Mouse (Mus musculus) Patski (cell line): ENCODE measurements around the gene Lmnb2. TPM values are rescaled to one million over a fixed set of nuclear protein-coding genes. Genes with fewer than 3 reads are reported as not detected.
A peak's percentile ranks its signal among the peaks of the same experiment; 100 is the strongest.

Source experiments
- ATAC-seq: fragments of 100-300 bp; one replicate; pipeline ENCODE4 v1.8.0; 2021
- CTCF ChIA-PET: fragments of 350-600 bp; sonication (Branson Sonifier 250); formaldehyde crosslinking; loops from one replicate; lab custom pipeline; 2022; ENCODE audit warnings: inconsistent platforms; lab: Charles Lee
- POLR2A ChIA-PET: fragments of 350-600 bp; sonication (Branson Sonifier 250); formaldehyde crosslinking; loops from one replicate; lab custom pipeline; 2022; ENCODE audit warnings: antibody characterized with exemption, inconsistent platforms; lab: Charles Lee
- DNase-seq: peaks from one replicate; pipeline ENCODE4 v3.0.0-alpha.2; 2011; ENCODE audit warnings: low read depth, low spot score
- H3K27me3 ChIP-seq: fragments of 371-371 bp; one replicate; pipeline ENCODE4 v1.5.1; 2021
- CTCF ChIP-seq: fragments of 100-300 bp; IDR thresholded peaks from one replicate; pipeline ENCODE4 v1.5.1; 2021
- in situ Hi-C: fragments of 300-500 bp; cut with MboI; formaldehyde crosslinking; loops from 3 replicates; pipeline ENCODE4 v1.11.1; 2018; ENCODE audit warnings: low pct_unique_long_range_greater_than_20kb, mixed read lengths
- polyA plus RNA-seq: library from polyadenylated mRNA; unstranded; gene quantifications from one replicate; pipeline ENCODE4 v1.2.3, GENCODE M21; 2021

Gene Lmnb2
- polyA plus RNA-seq, 1 experiment from 2014 or later: 24.7 TPM

- TF ChIP-seq CTCF: no peak
- POLR2A ChIA-PET: interaction anchor here (1.0 to 7.8 kb wide), 6 partner anchors 8 to 137 kb away, joined by 3 to 55 read pairs (median 4); partner anchors contain the start of gene Thop1
- ATAC-seq (no peak), DNase-seq (no peak)
- in situ Hi-C loops: no loop called here
- CTCF ChIA-PET: interaction anchor here (1.0 to 8.6 kb wide), 4 partner anchors 23 to 60 kb away, joined by 4 to 130 read pairs (median 7); no protein-coding TSS in a partner anchor
- H3K27me3 ChIP-seq: no peaks in the 10 kb centered on the region
These were observed 14.8 kb upstream of the Lmnb2 start for GRCm38 (mm10) chr10:80932700-80933420.

GRCm38 (mm10) chr10:80932206-80932605 is 14.2 kb upstream of the Lmnb2 start:
- no peak for ATAC-seq
- in situ Hi-C loops: no loop called here
- POLR2A ChIA-PET: interaction anchor here (1.0 to 7.8 kb wide), 5 partner anchors 8 to 138 kb away, joined by 3 to 55 read pairs (median 3); partner anchors contain the start of gene Thop1
- DNase-seq: no peak
- TF ChIP-seq CTCF: no peak
- H3K27me3 ChIP-seq: no peaks in the 10 kb centered on the region
- CTCF ChIA-PET: interaction anchor here (1.0 to 8.6 kb wide), 3 partner anchors 23 to 61 kb away, joined by 3 to 130 read pairs (median 4); no protein-coding TSS in a partner anchor

DNA sequence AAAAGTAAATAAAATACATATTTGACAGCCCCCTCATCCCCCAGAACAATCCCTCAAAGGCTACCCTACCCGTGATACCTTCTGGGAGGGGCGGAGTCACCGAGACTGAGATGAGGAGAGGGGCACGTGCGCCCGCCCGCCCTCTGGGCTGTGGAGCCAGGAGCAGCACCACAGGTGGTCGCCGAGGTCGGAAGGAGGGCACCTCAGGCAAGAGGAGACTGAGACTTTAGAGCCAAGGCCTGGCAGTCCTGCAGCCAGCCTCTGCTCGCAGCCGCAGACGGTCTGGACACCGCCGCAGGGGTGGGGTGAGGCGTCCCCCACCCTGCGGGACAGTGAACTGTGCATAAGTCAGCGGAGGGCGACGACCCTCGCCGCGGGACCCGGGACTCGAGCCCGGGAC is 13.7 kb upstream of the Lmnb2 start:
- in situ Hi-C loops: no loop called here
- DNase-seq (no peak), ATAC-seq (no peak)
- POLR2A ChIA-PET: interaction anchor here (1.0 to 7.8 kb wide), 4 partner anchors 9 to 138 kb away, joined by 3 to 55 read pairs (median 4); partner anchors contain the start of gene Thop1
- no peaks in the 10 kb centered on the region for H3K27me3 ChIP-seq
- CTCF ChIA-PET: interaction anchor here (1.0 to 8.6 kb wide), 4 partner anchors 9 to 61 kb away, joined by 3 to 130 read pairs (median 9); no protein-coding TSS in a partner anchor
- no peak for TF ChIP-seq CTCF

- in situ Hi-C loops: no loop called here
- no peak for DNase-seq
- CTCF ChIA-PET: interaction anchor here (1.2 to 8.6 kb wide), 4 partner anchors 9 to 62 kb away, joined by 3 to 130 read pairs (median 8); no protein-coding TSS in a partner anchor
- POLR2A ChIA-PET: interaction anchor here (1.5 to 7.8 kb wide), 4 partner anchors 19 to 63 kb away, joined by 6 to 55 read pairs (median 22); no protein-coding TSS in a partner anchor
- TF ChIP-seq CTCF: no peak
- no peaks in the 10 kb centered on the region for H3K27me3 ChIP-seq
- ATAC-seq: no peak
These were observed 13.2 kb upstream of the Lmnb2 start for GRCm38 (mm10) chr10:80931153-80931671.

GRCm38 (mm10) chr10:80930361-80931152 is 12.5 kb upstream of the Lmnb2 start:
- POLR2A ChIA-PET: interaction anchor here (0.9 to 7.8 kb wide), 8 partner anchors 9 to 64 kb away, joined by 3 to 55 read pairs (median 6); no protein-coding TSS in a partner anchor

DNA sequence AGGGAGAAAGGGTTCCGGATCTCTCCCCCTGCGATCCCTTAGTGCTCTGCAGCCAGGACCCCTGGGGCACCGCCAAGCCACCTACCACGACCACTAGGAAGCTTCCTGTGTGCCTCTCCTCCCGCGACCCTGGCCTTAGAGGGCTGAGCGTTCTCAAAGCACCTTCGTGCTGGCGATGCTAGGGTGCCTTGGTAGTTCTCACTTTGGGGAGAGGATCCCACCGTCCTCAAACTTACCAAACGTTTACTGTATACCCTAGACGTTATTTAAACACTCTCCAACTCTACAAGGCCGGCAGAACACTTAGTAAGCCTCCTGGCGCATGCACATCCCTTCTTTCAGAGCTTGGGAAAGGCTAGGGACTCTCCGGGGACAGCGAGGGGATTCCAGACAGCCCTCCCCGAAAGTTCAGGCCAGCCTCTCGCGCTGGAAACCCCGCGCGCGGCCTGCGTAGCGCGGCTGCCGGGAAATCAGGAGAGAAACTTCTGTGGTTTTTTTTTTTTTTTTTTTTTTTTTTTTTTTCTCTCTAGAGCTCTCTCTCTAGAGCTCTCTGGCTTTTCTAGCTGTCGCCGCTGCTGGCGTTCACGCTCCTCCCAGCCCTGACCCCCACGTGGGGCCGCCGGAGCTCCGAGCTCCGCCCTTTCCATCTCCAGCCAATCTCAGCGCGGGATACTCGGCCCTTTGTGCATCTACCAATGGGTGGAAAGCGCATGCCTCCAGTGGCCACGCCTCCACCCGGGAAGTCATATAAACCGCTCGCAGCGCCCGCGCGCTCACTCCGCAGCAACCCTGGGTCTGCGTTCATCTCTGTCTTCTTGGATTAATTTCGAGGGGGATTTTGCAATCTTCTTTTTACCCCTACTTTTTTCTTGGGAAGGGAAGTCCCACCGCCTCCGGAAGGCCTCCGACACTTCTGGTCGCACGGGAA is 11.5 kb upstream of the Lmnb2 start, which contains the start of gene Gadd45b:
TSS of gene Gadd45b (plus strand) at position 775 of the 928 bp plus-strand sequence.
- ChIA-PET POLR2A (interaction anchor here (0.7 to 7.8 kb wide), 10 partner anchors 10 to 65 kb away, joined by 3 to 55 read pairs (median 6); no protein-coding TSS in a partner anchor), CTCF (interaction anchor here (0.6 to 8.6 kb wide), 14 partner anchors 8 to 63 kb away, joined by 3 to 130 read pairs (median 6); no protein-coding TSS in a partner anchor)
- ATAC-seq (peak; percentile 57), DNase-seq (peak; percentile 94)
- no peaks in the 10 kb centered on the region for H3K27me3 ChIP-seq
- in situ Hi-C loops: loop anchor here (5.0 to 10.0 kb wide), 2 partner anchors 63 to 245 kb away; partner anchors contain the start of gene Eef2
- no peak for TF ChIP-seq CTCF

More at GRCm38 (mm10) chr10:80930361-80931152, 12.5 kb upstream of the Lmnb2 start:
- DNase-seq (no peak), ATAC-seq (no peak)
- CTCF ChIA-PET: interaction anchor here (1.0 to 8.6 kb wide), 8 partner anchors 10 to 62 kb away, joined by 3 to 130 read pairs (median 8); no protein-coding TSS in a partner anchor
- no peak for TF ChIP-seq CTCF
- no peaks in the 10 kb centered on the region for H3K27me3 ChIP-seq
- in situ Hi-C loops: no loop called here

DNA sequence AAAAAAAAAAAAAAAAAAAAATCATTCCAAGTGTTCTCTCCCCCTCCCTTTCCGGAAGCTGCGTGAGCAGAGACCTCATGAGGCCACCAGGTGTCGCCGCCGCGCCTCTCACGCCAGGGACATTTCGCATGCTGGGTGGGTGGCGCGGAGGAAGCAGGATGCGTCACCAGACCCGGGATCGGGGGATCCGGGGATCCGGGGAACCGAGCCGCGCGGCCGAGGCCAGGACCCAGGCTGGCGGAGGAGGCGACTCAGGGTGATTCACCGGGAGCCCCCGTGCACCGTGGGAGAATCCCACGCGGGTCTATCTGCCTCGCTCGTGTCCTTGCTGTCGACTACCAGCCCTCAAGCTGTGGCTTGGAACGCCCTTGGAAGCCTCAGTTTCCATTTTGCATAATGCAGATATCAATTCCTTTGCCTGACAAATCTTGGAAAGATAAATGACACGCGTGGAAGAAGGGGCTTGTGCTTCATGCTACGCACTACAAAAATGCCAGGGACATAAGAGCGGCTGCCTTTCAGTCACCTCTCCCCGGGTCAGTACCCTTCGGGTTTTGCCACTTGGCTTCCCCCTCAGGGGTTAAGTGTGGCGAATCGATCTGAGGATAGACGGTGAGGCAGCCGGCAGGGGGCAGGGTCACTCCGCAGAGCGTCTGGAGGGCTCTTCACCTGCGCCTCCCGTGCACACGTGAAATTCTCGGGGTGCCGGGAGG is 10.7 kb upstream of the Lmnb2 start:
- CTCF ChIA-PET: interaction anchor here (0.6 to 8.6 kb wide), 11 partner anchors 9 to 64 kb away, joined by 3 to 130 read pairs (median 5); no protein-coding TSS in a partner anchor
- POLR2A ChIA-PET: interaction anchor here (0.7 to 7.8 kb wide), 5 partner anchors 11 to 65 kb away, joined by 3 to 55 read pairs (median 20); no protein-coding TSS in a partner anchor
- peak; percentile 44 for ATAC-seq
- no peak for TF ChIP-seq CTCF
- no peak for DNase-seq
- no peaks in the 10 kb centered on the region for H3K27me3 ChIP-seq
- in situ Hi-C loops: loop anchor here (5.0 to 10.0 kb wide), 2 partner anchors 64 to 246 kb away; partner anchors contain the start of gene Eef2

- ChIA-PET CTCF (interaction anchor here (8.6 kb wide), 1 partner anchor 68 kb away, joined by 130 read pairs; no protein-coding TSS in a partner anchor), POLR2A (interaction anchor here (1.4 to 1.5 kb wide), 2 partner anchors 8 to 67 kb away, joined by 3 to 4 read pairs; no protein-coding TSS in a partner anchor)
- in situ Hi-C loops: loop anchor here (5.0 to 10.0 kb wide), 2 partner anchors 67 to 249 kb away; partner anchors contain the start of gene Eef2
- DNase-seq (no peak), ATAC-seq (no peak)
- no peaks in the 10 kb centered on the region for H3K27me3 ChIP-seq
- no peak for TF ChIP-seq CTCF
These were observed 7.4 kb upstream of the Lmnb2 start for GRCm38 (mm10) chr10:80925472-80925871.
